Mouse (Mus musculus): ENCODE data around the gene Zdbf2.

- TF ChIP-seq CTCF (IDR thresholded peaks at IDR 0.05; ENCODE audit: low read depth) (no peak), EP300 (IDR thresholded peaks at IDR 0.05; ENCODE audit: low read depth) (no peak)
Observed at GRCm38 (mm10) chr1:63225890-63226289, 47.2 kb upstream of the Zdbf2 start.
